Mouse (Mus musculus): ENCODE results near the gene Nr0b2.

Nr0b2 gene

GRCm38 (mm10) chr4:133552768-133553447 lies at the start of gene Nr0b2:
TSS of gene Nr0b2 (plus strand) at chr4:133553376.
- peak; percentile 89; the same call in 1 of the 2 replicates for TF ChIP-seq GATA4 (IDR thresholded peaks at IDR 0.05; ENCODE audit: insufficient replicate concordance, low read length)

DNA sequence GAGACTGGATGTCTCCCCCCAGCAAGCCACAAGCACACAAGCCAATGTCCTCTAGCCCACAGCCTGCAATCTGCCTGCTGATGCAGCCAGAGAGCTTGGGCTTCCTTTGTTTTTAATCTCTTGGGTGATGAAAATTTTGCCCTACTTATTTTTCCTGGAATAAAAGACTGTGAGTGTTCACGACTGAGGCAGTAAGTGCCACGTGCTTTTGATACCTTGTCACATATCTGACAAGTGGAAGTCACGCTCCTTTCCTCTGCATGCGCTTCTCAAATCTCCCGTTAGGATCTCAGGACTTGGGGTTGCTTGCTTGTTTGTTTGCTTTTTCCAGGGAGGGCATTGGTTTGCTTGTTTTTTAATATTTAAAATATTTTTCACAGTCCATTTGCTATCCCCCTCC lies 48.9 kb upstream of the Nr0b2 start:
- no peak for TF ChIP-seq GATA4 (IDR thresholded peaks at IDR 0.05; ENCODE audit: insufficient replicate concordance, low read length)

- TF ChIP-seq GATA4 (IDR thresholded peaks at IDR 0.05; ENCODE audit: insufficient replicate concordance, low read length) = no peak
Observed at GRCm38 (mm10) chr4:133504755-133505485, 48.3 kb upstream of the Nr0b2 start.

DNA sequence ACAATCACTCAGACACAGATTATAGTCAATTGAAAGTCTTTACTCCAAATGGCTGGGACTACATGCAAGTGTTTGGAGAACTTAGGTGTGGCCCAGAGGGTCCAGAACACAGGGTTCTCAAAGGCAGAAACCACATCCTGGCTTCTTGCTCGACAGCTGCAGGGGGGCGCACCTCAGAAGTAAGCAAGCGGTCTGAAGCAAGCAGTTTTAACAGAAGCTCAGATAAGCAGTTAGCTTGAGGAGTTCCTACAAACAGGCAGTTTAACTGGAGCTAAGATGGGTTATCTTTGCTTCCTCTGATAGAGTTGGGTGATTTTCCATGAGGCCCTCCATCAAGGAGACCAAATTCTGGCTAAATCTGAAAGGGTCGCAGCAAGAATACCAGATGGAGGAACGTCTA lies 46.6 kb upstream of the Nr0b2 start:
- TF ChIP-seq GATA4 (IDR thresholded peaks at IDR 0.05; ENCODE audit: insufficient replicate concordance, low read length) = no peak

- no peak for TF ChIP-seq GATA4 (IDR thresholded peaks at IDR 0.05; ENCODE audit: insufficient replicate concordance, low read length)
Observed at GRCm38 (mm10) chr4:133508990-133509389, 44.2 kb upstream of the Nr0b2 start.

- no peak for TF ChIP-seq GATA4 (IDR thresholded peaks at IDR 0.05; ENCODE audit: insufficient replicate concordance, low read length)
Observed at GRCm38 (mm10) chr4:133511050-133511449, 42.1 kb upstream of the Nr0b2 start.

- TF ChIP-seq GATA4 (IDR thresholded peaks at IDR 0.05; ENCODE audit: insufficient replicate concordance, low read length) = no peak
Observed at GRCm38 (mm10) chr4:133512972-133513371, 40.2 kb upstream of the Nr0b2 start.

- no peak for TF ChIP-seq GATA4 (IDR thresholded peaks at IDR 0.05; ENCODE audit: insufficient replicate concordance, low read length)
Observed at GRCm38 (mm10) chr4:133518601-133519368, 34.4 kb upstream of the Nr0b2 start, which contains the start of gene Kdf1. TSS of gene Kdf1 (plus strand) at chr4:133518963.

DNA sequence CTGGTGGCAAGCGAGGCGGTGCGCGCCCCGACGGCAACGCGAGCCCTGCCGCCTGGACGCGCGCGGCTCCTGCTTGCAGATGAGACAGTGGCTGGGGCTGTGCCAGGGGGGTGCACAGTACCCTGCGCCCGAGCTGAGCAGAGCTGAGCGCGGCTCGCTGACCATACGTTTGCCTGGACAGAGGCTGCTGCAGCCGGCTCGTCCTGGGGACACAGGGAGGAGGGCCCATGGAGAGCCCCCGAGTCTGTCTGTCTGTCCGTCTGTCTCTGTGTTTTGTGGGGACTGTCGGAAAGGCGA lies 33.9 kb upstream of the Nr0b2 start:
- TF ChIP-seq GATA4 (IDR thresholded peaks at IDR 0.05; ENCODE audit: insufficient replicate concordance, low read length) = no peak

DNA sequence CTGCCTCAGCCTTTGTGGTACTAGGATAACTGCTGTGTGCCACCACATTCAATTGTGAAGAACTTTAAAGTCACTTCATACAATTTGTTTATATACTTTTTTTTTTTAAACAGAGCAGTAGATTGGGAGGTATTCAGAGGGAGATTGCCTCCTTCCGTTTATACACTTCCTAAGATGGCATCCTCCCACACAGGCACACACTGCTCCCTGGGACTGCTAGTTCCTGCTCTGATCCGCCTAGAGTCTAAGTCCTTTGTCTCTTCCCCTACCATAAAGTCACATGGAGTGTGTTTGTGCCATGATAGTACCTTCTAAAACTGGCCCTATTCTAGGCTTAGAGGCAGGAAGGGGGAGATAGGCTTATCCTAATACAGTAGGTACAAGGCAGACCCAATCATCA lies 31.7 kb upstream of the Nr0b2 start:
- TF ChIP-seq GATA4 (IDR thresholded peaks at IDR 0.05; ENCODE audit: insufficient replicate concordance, low read length) = no peak

DNA sequence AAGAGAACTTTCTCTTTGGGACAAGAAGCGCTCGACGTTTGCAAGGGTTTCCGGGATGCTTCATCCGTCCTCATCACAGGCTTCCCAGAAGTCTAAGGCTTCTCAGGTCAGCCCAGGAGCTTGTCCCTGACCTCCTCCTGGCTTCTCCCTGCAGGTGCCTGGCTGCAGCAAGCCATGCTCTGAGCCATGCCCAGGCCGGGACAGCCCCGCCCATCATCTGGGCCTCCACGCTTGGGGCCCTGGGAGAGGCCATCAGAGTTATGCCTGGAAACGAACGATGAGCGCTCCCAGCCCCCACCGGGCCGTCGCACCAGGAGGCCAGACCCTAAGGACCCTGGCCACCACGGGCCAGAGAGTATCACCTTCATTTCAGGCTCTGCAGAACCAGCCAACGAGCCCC lies 25.4 kb upstream of the Nr0b2 start:
- TF ChIP-seq GATA4 (IDR thresholded peaks at IDR 0.05; ENCODE audit: insufficient replicate concordance, low read length) = no peak

DNA sequence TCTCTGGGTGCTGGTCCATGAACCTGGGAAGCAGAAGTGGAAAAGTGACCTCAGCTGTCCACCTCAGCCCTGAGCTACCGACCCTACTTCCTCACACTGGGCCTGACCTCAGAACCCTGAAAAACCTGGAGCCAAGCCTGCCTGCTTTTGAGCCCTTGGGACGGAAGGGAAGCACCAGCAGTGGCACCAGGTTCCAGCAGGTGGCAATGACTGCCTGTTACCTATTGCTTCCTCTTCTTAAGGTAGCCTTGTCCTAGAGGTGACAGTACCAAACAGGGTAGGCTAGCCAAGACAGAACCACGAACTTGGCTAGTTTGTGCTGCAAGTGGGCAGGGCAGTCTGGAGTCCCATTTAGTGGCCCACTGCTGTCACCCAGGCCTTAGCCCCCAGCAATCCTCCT lies 20.4 kb upstream of the Nr0b2 start:
- no peak for TF ChIP-seq GATA4 (IDR thresholded peaks at IDR 0.05; ENCODE audit: insufficient replicate concordance, low read length)

GRCm38 (mm10) chr4:133536081-133536480 lies 17.1 kb upstream of the Nr0b2 start:
- TF ChIP-seq GATA4 (IDR thresholded peaks at IDR 0.05; ENCODE audit: insufficient replicate concordance, low read length) = no peak

DNA sequence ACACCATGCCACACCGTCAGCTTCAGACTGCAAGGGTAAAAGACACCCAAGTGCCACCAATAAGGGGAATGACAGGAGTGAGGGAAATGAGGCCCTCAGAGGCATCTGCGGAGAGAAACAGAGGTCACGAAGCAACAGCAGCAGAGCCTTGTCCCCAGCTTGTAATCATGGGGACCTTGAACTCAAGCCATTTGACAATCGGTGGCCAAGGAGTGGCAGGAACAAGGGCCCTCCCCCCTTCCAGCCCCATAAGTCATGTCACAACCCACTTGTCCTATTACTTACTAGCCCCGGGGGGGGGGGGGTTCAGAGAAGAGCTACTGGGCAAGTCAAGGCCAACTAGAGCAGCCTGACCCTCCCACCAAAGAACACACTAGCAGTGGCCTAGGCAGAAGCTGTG lies 16.5 kb upstream of the Nr0b2 start:
- TF ChIP-seq GATA4 (IDR thresholded peaks at IDR 0.05; ENCODE audit: insufficient replicate concordance, low read length) = no peak

DNA sequence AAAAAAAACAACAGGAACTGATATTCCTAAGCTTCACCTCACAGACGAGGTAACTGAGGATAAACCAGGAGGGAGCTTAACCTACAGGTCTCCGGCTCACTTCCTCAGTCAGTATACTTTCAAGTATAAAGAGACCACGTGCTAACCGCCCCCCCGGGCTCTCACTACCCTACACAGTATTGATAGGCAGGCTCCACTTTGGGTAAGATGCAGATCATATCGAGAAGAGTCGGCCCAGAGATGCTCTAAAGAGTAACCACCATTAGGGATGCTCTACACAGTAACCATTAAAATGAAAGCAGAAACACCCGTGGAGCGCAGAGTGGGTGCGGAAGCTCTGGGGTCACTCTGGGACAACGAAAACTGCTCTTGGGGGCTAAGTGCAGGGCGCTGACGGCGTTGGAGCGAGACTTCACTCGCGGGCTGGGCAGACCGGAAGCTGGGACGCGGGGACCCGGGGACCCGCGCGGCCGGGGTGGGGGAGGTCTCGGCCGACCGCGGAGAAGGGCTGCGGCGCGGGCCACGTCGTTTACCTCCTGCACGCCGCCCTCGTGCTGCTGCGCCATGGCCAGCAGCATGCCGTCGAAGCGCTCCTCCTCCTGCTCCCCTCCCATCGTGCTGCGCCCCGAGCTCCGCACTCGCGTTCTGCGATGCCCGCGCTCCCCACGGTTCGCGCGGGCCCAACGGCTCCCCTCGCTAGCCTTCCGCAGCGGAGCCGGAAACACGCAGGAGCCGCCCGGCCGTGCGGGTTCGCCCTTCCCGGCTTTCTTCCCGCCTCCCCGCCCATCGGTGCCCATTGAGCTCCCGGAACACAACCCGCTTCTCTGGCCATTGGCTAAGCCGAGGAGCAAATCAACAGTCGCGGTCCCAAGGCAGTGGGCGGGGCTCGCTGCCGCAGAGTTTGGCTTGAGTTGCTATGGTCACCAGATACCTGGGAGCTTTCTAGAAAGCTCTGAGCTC lies 7.6 kb upstream of the Nr0b2 start, which contains the start of gene Nudc:
Gene Nudc (minus strand): TSS at position 725 of the 960 bp plus-strand sequence.
- TF ChIP-seq GATA4 (IDR thresholded peaks at IDR 0.05; ENCODE audit: insufficient replicate concordance, low read length) = peak; percentile 30; the same call in 1 of the 2 replicates

Data from liver, adult (tissue).